Mouse (Mus musculus): ENCODE measurements around the gene Rftn2. TPM values are rescaled to one million over a fixed set of nuclear protein-coding genes. Genes with fewer than 3 reads are reported as not detected.

The Rftn2 gene
- polyA plus RNA-seq (2015; fragmentation: Nextera tagmentation; extraction: Ambion mirVana) = 13.6 and 13.9 TPM in 2 replicates

- Histone ChIP-seq H3K4me1 (ENCODE audit: insufficient read depth, low read depth, low read length) (peaks cover 9% of the 10 kb centered on the region; the same call in 1 of the 2 replicates), H3K4me2 (replicated peaks; ENCODE audit: low read depth, low read length) (peak within 1 kb of the TSS; percentile 56), H3K9me3 (ENCODE audit: low read length) (no peaks in the 10 kb centered on the region), H3K36me3 (ENCODE audit: insufficient read depth, low read length) (no peaks in the 10 kb centered on the region), H3K27ac (ENCODE audit: low read length) (peak within 1 kb of the TSS; percentile 81), H3K27me3 (replicated peaks; ENCODE audit: insufficient read depth, low read length) (no peaks in the 10 kb centered on the region), H3K4me3 (ENCODE audit: low read depth, low read length) (peak within 1 kb of the TSS; percentile 48), H3K9ac (replicated peaks; ENCODE audit: low read depth) (peak within 1 kb of the TSS; percentile 48)
- DNase-seq (ENCODE audit: low spot score) (peak; percentile 61), ATAC-seq (peak; percentile 63)
- WGBS = 3% methylated on average over 26 of the region's 26 CpGs
- no peak for TF ChIP-seq EP300 (IDR thresholded peaks at IDR 0.05)
- TF ChIP-seq CTCF (IDR thresholded peaks at IDR 0.05) = no peak
These were observed at the start of gene Rftn2 for GRCm38 (mm10) chr1:55226011-55226857. Gene Rftn2 (minus strand): TSS chr1:55226782.

DNA sequence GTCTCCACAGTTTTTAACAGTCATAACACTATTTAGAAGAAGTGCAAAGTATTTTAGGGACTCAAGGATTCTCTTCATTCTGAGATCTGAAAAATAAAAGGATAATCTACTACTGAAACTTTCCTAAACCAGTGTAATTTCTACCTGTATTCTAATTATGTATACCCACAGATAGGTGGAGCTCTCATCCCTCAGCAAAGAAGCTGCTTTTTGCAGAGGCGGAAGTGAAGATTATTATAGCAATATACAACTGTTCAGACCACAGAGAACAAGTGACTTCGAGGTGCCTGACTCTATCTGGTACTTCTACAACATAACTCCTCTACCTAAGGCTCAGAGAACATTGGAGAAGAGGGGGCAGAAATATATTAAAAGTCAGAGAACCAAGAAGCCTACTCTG, 38.9 kb upstream of the Rftn2 start:
- Histone ChIP-seq H3K27ac (ENCODE audit: low read length) (no peak overlapping the region), H3K9me3 (ENCODE audit: low read length) (no peaks in the 10 kb centered on the region), H3K4me3 (ENCODE audit: low read depth, low read length) (no peak overlapping the region), H3K4me2 (replicated peaks; ENCODE audit: low read depth, low read length) (no peak overlapping the region), H3K27me3 (replicated peaks; ENCODE audit: insufficient read depth, low read length) (no peaks in the 10 kb centered on the region), H3K4me1 (ENCODE audit: insufficient read depth, low read depth, low read length) (no peaks in the 10 kb centered on the region), H3K9ac (replicated peaks; ENCODE audit: low read depth) (no peak overlapping the region), H3K36me3 (ENCODE audit: insufficient read depth, low read length) (no peaks in the 10 kb centered on the region)
- ATAC-seq (no peak), DNase-seq (ENCODE audit: low spot score) (no peak)
- WGBS = 55% methylated on average over 2 of the region's 2 CpGs
- TF ChIP-seq EP300 (IDR thresholded peaks at IDR 0.05) (no peak), CTCF (IDR thresholded peaks at IDR 0.05) (no peak; the same call in 1 of the 2 replicates)

- H3K4me2 ChIP-seq (replicated peaks; ENCODE audit: low read depth, low read length) = no peak overlapping the region
- ATAC-seq (no peak), DNase-seq (ENCODE audit: low spot score) (no peak)
- WGBS = 18% methylated on average over 2 of the region's 2 CpGs
- no peak for TF ChIP-seq CTCF (IDR thresholded peaks at IDR 0.05)
- TF ChIP-seq EP300 (IDR thresholded peaks at IDR 0.05) = no peak
- no peaks in the 10 kb centered on the region for H3K9me3 ChIP-seq (ENCODE audit: low read length)
- H3K36me3 ChIP-seq (ENCODE audit: insufficient read depth, low read length) = no peaks in the 10 kb centered on the region
- no peaks in the 10 kb centered on the region for H3K4me1 ChIP-seq (ENCODE audit: insufficient read depth, low read depth, low read length)
- no peak overlapping the region for H3K27ac ChIP-seq (ENCODE audit: low read length)
- H3K4me3 ChIP-seq (ENCODE audit: low read depth, low read length) = no peak overlapping the region
- no peaks in the 10 kb centered on the region for H3K27me3 ChIP-seq (replicated peaks; ENCODE audit: insufficient read depth, low read length)
- no peak overlapping the region for H3K9ac ChIP-seq (replicated peaks; ENCODE audit: low read depth)
These were observed 37.8 kb upstream of the Rftn2 start for GRCm38 (mm10) chr1:55264385-55264784.

- Histone ChIP-seq H3K4me1 (ENCODE audit: insufficient read depth, low read depth, low read length) (no peaks in the 10 kb centered on the region), H3K9ac (replicated peaks; ENCODE audit: low read depth) (no peak overlapping the region), H3K27ac (ENCODE audit: low read length) (no peak overlapping the region), H3K4me2 (replicated peaks; ENCODE audit: low read depth, low read length) (no peak overlapping the region), H3K36me3 (ENCODE audit: insufficient read depth, low read length) (no peaks in the 10 kb centered on the region), H3K4me3 (ENCODE audit: low read depth, low read length) (no peak overlapping the region), H3K9me3 (ENCODE audit: low read length) (no peaks in the 10 kb centered on the region), H3K27me3 (replicated peaks; ENCODE audit: insufficient read depth, low read length) (no peaks in the 10 kb centered on the region)
- WGBS = 77% methylated on average over 2 of the region's 2 CpGs
- TF ChIP-seq EP300 (IDR thresholded peaks at IDR 0.05) (no peak), CTCF (IDR thresholded peaks at IDR 0.05) (no peak)
- DNase-seq (ENCODE audit: low spot score) (no peak), ATAC-seq (no peak)
These were observed 19.8 kb upstream of the Rftn2 start for GRCm38 (mm10) chr1:55246374-55246773.

- Histone ChIP-seq H3K27me3 (replicated peaks; ENCODE audit: insufficient read depth, low read length) (no peaks in the 10 kb centered on the region), H3K27ac (ENCODE audit: low read length) (no peak overlapping the region), H3K4me3 (ENCODE audit: low read depth, low read length) (no peak overlapping the region), H3K36me3 (ENCODE audit: insufficient read depth, low read length) (no peaks in the 10 kb centered on the region), H3K9ac (replicated peaks; ENCODE audit: low read depth) (no peak overlapping the region), H3K4me1 (ENCODE audit: insufficient read depth, low read depth, low read length) (peaks cover 16% of the 10 kb centered on the region), H3K4me2 (replicated peaks; ENCODE audit: low read depth, low read length) (no peak overlapping the region; the same call in 1 of the 2 replicates), H3K9me3 (ENCODE audit: low read length) (no peaks in the 10 kb centered on the region)
- WGBS = 0% methylated on average over 1 of the region's 1 CpGs
- ATAC-seq = no peak
- peak; percentile 87 for DNase-seq (ENCODE audit: low spot score)
- peak; percentile 87 for TF ChIP-seq CTCF (IDR thresholded peaks at IDR 0.05)
- no peak for TF ChIP-seq EP300 (IDR thresholded peaks at IDR 0.05)
These were observed 12.7 kb upstream of the Rftn2 start for GRCm38 (mm10) chr1:55239237-55239636.

DNA sequence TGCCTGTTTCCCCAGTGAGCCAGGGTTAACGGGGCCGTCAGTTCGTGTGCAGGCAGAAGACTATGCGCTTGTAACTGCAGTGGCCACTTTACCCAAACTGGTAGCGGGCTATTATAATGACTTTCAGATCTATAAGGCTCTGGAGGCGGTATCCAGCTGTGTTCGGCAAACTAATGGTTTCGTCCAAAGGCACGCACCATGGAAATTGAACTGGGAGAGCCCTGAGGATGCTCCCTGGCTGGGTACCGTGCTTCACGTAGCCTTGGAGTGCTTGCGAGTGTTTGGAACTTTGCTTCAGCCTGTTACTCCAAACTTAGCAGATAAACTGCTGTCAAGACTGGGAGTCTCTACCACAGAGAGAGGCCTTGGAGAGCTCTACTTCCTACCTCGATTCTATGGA, 11.9 kb upstream of the Rftn2 start:
- Histone ChIP-seq H3K9me3 (ENCODE audit: low read length) (no peaks in the 10 kb centered on the region), H3K4me3 (ENCODE audit: low read depth, low read length) (peak overlapping the region; percentile 70), H3K27me3 (replicated peaks; ENCODE audit: insufficient read depth, low read length) (no peaks in the 10 kb centered on the region), H3K4me1 (ENCODE audit: insufficient read depth, low read depth, low read length) (peaks cover 16% of the 10 kb centered on the region), H3K9ac (replicated peaks; ENCODE audit: low read depth) (no peak overlapping the region), H3K27ac (ENCODE audit: low read length) (no peak overlapping the region), H3K36me3 (ENCODE audit: insufficient read depth, low read length) (no peaks in the 10 kb centered on the region), H3K4me2 (replicated peaks; ENCODE audit: low read depth, low read length) (peak overlapping the region; percentile 94)
- ATAC-seq = no peak
- no peak for TF ChIP-seq EP300 (IDR thresholded peaks at IDR 0.05)
- no peak for TF ChIP-seq CTCF (IDR thresholded peaks at IDR 0.05)
- WGBS = 27% methylated on average over 13 of the region's 13 CpGs
- no peak for DNase-seq (ENCODE audit: low spot score)

Data from lung, postnatal 0 days (tissue).